Mouse (Mus musculus) layer of hippocampus, adult 18-20 months (tissue): ENCODE measurements around the gene Pde6h. TPM values are rescaled to one million over a fixed set of nuclear protein-coding genes. Genes with fewer than 3 reads are reported as not detected.

Experiments used
- DNase-seq, 2 experiments: peaks; one replicate each; pipeline ENCODE4 v3.0.0; 2022; ENCODE audit warnings: low spot score in 2 of 2
- total RNA-seq, 2 experiments: library from RNA; stranded (reverse); gene quantifications; 2 replicates each; pipeline ENCODE4 v1.2.3; 2021

Gene Pde6h
- total RNA-seq, 2 experiments from 2014 or later, result 0.43 to 3.1 TPM

DNA sequence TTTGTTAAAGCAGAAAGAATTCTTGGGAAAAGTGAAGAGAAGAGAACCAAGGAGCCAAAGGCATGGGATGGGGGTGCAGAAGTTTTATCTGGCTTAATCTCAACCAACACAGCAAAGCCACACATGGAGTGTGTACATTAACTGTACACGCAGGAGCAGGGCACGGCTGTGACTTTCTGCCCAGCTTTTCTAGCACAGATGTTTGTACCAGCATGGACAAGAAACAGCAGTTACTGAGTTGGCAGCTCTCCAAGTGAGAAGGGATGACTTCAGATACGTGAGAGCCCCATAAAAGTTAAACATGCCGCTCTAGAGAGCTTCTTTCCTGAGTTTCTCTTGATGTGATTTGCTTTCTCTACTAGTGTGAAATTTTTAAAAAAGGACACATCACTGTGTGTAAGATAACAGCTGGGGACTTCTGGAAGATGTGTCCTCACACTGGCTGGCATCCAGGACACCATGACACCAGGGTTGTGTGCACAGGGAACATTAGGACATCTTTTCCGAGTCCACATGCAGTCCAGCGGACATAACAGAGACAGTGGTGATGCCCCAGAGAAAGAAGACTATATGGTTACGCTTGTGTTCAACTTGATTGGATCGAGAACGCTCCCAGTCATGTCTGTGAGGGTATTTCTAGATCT, 13.3 kb upstream of the Pde6h start:
- DNase-seq, result no peak

DNA sequence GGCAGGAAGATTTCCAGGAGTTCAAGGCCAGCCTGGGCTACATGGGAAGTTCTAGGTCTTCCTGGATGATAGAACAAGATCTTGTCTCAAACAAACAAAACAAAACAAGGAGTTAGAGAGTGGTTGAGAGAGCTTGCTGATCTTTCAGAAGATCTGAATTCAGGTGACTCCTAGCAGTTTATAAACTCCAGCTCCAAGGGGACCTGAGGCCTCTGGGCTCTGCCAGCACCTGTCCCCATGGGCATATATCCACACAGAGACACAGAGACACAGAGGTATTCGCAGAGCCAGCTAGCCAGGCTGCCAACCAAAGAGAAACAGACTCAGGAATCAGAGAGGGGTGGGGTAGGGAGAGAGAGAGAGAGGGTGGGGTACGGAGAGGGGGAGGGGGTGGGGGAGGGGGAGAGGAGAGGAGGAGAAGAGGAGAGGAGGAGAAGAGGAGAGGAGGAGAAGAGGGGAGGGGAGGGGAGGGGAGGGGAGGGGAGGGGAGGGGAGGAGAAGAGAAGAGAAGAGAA, 10.8 kb upstream of the Pde6h start:
- DNase-seq, result no peak

DNA sequence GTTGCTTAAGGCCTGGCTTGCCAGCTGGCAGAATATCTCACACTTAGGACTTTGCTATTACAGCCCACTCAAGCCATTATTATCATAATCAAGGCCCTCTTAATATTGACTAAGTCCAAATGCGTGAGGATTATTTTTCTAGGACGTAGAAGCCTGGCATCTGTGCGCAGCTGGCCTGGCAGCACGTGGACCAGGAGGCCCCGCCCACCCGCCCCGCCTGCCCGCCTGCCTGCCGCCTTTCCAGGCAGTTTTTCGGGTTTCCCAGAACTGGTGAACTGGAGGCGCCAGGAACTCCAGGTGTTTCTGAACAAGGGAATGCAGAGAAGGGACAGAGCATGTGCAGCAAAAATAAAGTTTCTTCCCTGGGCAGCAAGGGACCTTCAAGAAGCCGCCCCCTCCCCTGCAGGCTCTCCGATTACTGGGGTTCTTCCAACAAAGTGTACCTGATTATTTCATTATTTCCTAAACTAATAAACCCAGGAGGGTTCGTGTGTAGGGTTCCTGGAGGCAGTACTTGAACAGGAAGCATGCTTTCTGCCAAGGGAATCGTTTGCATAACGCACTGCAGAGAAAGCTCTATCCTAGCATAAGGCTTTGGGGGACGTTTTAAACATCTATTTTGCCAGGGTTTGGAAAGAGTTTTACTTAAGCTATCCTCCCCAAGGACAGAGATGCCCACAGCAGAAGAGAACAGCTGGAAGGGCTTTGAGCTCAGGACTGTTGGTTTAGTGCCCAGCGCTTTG, 10.1 kb upstream of the Pde6h start:
- peak in 1 of 2 experiments; percentile 14 for DNase-seq

DNA sequence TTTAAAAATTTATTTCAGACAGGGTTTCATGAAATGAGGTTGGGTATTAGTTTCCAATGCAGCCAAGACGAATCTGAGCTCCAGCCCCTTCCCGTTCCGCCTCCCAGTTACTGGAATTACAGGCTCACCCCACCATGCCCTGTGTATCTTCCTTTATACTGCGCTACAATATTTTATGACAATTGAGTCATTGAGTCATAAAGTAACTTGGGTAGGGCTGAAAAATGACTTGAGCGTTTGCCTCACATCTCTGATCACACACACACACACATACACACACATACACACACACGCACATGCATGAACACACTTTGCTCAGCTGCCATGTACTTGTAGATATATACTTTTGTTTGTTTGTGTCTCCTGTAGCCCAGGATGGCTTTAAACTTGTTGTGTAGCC, 9.4 kb upstream of the Pde6h start:
- DNase-seq, result no peak

DNA sequence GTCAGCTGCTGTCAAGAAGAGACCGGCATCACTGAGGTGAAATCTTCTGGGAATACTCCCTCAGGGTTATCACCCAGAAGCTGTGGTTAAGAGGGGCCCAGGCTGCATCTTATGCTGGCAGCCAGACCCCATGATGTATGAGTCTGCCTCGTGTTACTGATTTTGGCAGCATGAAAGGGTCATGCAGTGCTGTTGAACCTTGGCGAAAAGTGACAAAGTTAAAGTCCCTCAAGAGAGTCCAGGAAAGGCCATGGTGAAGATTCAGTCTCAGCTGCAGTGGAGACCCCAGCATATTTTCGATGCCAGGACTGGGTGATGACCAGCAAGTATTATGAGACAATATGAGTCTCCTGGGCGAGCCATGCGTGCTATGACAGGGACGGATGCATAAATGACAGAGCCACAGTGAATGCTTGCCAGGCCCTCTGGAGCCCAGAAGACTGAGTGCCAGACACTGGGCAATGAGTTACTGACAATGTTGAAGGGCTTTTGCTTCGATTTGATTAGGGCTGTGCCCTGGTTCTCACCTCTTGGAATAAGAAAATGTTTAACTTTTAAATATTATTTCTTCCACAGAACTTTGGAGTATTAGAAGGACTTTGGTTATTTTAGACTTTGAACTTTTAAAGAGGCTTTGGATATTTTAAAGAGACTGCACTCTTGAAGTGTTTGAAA, 7.8 kb upstream of the Pde6h start:
- DNase-seq, result no peak

DNA sequence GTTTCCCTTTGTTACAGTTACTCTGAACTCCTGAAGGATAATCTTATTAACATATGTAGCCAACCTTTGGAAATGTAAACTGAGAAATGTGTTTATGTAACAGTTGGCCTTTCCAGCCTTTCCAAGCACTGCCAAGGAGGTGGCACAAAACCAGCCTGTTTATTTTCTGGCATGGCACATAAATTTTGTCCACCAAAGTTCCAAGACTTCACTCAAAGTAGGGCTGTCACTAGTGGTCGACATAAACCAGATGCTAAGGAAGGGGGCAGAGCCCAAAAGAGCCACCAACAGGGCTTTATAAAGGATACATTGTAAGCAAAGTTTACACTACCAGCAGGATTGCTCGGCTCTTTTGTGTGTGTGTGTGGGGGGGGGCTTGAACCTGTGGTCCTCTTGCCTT, 5.7 kb upstream of the Pde6h start:
- DNase-seq, result no peak

DNA sequence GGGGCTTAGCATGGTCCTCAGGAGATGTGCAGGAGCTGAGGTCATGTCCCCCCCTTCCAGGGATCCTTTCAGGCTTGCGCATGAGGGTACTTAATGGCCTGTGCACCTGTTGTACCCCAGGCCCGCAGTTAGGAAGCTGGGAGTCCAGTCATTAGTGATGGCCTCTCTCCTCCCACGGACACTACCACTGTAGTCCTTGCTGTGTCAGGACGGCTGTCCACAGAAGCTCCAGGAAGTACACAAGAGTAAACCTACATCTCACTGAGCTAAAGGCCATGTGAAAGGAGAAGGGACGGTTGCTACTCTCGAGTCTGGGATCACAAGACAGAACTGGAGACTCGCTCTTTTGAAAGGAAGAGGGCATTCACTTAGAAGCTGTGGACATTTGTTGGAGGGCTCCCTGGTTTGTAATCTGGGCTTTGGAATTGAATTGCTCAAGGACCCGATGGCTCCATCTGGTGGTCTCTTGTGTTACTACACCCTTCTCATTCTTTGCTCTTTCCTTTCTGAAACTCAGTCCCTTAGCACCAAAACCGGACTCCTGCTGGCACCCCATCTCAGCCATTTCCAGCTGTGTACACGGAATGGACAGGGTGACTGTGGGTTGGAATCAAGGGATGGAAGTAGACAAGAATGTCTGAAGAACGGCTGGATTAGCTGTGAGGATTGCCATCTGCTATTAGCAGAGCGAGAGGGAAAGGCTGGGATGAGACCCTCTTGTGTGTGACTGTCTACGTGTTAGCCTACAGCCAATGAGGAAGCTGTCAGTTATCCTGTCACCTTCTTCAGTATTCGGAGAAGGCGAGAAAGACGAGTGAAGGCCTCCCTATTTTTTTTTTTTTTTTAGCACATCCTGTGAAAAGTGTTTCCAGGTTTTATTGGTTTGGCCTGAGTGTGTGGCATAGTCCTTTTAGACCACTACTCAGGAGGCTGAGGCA, 3.0 kb upstream of the Pde6h start:
- DNase-seq, result peak; percentile 63 to 91

DNA sequence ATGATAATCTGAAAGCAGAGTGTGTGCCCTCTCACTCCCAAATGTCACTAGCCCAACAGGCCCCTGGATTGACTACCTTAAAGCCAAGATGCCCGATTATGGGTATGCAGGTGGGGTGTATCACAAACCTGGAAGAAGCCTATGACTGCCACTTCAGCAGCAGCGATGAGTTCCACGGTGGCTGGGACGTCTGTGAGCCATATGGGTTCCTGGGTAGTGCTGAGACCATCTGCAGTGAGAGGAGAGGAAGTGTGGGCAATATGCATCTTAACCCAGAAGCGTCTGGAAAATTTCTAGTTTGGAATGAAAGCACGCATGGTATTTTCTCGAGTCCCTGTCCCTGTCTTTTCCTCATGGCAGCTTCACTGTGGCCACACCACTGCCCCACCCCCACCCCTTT, 2.0 kb upstream of the Pde6h start:
- peak; percentile 19 to 53 for DNase-seq

DNA sequence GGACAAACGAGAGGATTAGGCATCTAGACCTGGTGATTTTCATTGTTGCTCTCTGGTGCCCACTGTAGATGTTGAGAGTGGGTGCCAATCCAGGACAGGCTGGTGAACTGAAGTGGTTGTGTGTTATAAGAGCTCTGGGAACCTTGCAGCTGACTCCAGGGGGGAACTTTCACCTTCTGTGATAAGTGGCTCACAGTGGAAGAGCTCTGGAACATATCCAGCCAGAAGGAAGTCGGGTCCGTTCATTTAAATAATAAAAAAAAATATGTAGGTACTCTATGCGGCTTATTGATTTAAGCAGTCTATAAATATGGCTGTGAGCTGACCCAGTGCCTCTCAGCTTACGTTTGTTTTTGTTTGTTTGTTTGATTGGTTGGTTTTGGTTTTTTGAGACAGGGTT, 1.6 kb upstream of the Pde6h start, which contains the start of gene Erp27:
Erp27 (minus strand) TSS at position 101 of the 400 bp plus-strand sequence.
- no peak for DNase-seq

DNA sequence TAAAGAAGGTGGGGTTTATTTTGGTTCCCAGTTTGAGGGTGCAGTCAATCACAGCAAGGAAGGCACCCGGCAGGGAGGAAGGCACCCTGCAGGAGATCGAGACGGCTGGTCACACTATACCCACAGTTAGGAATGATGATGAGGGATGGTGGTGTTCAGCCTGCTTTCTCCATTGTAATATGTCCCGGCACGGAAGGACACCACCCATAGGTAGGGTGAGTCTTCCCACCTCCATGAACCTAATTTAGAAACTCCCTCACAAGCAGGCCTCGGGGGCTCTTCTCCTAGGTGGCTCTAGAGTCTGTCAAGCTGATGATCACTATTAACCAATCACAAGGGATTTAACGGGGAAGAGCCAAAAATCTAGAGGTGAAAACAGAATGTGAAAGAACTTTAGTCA, 761 bp upstream of the Pde6h start:
- DNase-seq, result no peak

DNA sequence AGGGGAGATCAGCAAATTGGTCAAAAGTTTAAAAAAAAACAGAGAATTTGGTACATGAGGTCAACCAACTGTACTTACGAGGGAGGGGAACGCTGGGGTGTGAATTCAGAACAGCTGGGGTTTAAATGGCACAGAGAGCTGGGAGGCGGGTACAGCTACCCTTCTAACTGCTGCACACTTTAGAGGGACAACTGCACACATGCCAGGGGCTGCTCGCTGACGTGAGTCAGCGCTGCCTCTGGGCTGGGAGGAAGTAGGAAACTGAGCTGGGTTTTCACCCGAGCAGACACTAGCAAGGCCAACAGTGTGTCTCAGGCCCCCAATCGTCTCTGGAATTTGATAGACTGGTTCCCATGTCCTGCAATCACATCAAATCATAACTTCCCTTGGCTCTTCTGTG, 1.4 kb downstream of the Pde6h start:
- no peak for DNase-seq

DNA sequence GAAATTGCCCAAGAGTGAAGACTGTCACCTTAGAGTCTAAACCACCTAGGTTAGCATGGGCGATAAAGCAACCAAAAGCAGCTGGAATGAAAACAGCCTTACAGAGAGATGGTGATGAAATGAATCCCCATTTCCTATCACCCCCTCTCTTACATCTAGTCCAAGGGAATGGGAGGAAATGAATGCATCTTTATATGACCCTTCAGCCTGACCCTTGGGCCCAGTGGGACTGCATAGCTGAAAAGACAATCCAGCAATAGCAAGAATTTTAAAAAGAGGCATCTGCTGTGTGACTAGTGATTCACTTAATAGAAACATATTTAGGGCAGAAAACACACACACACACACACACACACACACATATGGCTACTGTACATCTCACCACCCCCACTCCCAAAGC, 4.0 kb downstream of the Pde6h start:
- no peak for DNase-seq

DNA sequence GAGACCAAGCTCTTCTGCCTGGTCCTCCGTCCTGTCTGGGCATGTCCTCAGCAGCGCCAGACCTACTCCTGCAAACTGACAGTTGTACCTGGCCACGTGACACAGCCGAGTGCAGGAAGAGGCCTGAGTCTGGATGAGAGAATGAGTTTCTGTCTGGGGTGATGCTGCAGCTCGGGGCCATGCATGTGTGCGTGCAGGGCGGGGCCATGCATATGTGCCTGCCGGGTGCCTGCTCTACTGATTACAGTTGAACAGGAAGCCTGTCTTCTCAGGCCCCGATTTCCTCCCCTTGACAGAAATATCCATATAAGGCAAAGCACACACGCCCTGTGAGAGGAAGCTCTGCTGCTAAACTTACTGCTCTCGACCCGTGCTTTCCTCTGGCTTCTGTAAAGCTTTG, 7.0 kb downstream of the Pde6h start:
- DNase-seq, result no peak

DNA sequence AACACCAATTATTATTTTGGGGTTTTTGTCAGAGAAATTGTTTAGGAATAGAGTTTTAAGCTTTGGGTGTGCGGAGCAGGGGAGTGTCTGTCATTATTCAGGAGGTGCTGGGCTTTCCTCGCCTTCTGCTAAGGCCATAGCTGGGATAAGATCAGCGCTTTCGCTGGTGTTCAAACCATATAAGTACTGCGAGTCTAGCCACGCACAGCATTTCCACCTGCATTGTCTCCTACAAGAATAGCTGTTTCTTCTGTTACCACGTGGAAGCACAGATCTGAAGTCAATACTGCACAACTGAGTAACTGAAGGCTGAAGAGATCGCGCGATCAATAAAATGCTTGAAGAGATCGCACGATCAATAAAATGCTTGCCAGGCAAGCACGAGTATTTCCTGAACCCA, 7.6 kb downstream of the Pde6h start:
- DNase-seq, result no peak

DNA sequence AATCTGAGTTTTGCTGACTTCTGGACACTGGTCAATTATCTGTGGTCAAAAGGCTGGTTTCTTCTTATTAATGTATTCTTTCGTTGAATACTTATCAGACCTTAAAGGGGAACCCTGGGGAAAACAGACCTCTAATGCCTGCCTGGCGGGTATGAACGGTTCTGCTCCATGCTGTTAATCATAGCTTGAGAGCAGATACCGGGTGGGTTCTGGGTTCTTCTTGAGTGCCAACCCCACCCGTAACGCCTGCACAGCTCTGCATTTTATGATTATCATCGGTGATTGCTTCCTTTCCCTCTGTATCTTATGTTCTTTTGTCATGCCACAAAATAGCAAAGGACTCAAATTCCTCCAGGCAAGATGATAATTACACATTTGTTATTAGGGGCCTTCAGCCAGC, 10.4 kb downstream of the Pde6h start:
- no peak for DNase-seq

DNA sequence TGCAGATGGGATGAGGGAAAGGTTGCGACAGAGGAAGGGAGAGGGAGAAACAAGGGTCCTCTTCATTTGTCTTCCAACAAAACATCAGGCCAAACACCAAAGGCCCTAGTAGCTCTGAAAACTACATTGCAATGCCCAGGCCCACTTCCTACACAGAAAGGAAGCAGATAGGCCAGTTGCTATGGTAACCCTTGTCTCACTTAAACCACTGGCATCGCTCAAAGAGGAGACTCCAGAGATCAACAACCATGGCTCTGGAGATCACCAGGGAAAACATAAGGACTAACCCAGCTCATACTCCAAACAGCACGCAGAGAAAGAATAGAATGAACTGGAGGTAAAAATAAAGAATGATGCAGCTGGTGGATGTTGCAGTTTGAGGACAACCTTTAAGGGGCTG, 11.6 kb downstream of the Pde6h start:
- no peak for DNase-seq

DNA sequence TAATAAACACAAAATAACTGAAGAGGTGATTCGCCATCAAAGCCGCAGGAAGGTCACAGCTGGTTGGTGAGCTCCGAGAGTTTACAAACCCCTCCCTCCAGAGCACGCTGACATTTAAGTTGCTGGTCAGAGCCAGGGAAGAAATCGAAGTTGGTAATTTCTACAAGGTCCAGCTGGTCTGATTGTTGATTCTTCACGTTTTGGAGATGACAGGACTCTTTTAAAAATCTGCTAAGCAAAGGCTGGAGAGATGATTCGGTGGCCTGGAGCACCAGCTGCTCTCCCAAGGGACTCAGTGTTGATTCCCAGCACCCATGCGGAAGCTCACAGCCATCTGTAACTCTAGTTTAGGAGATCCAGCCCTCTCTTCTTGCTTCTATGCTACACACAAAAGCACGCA, 12.7 kb downstream of the Pde6h start:
- DNase-seq, result no peak

DNA sequence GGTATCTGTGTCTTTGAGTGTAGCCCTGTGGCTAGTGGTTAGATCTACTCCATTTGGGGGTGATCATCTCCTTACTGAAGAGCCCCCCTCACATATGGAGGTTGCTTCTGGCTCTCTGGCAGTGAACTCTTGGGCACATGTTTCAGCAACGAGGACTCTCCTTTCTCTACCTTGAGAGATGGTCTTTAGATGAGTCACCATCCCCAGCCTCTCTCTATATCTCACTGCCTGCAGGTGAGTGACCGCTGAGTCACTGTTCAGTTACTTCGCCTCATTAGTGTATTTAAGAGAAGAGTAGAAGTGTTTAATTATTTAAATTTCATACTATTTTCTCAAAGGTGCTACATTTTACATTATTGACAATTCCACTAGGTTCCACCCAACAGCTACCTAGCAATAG, 13.5 kb downstream of the Pde6h start:
- no peak for DNase-seq

DNA sequence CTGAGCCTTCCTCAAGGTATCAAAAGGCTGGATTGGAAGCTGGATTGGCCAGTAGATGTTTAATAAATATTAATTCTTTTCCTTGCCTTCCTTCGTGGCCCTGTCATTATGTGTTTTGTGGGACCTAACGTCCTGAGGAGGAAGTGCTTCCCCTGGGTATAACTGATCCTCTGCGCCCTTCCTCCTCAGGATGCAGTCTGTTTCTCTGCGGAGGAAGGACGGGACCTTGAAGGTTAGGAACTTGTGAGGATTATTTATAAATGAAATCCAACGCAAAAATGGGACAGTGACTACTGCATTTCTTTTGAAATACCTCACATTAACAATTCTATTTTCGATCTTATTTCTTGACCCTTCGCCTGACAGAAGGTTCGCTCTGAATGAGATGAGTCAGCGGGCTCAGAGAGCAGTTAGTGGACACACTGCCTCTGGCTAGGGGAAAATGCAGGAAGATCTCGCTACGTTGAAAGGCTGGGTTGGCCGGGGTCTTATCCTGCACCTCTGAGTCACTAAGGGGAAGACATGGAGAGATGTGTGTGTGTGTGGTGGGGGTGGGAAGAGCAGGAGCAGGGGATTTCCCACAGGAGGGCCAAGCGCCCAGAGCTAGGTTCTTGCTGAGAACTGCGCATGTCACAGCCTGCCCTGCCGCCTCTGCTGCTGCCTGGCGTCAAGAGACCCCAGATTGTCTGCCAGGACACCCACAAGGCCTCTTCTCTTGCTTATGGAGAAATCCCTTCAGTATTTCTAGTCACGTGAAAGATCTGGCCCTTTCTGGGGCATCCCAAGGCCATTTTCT, 14.9 kb downstream of the Pde6h start:
- no peak for DNase-seq
